Mouse (Mus musculus) layer of hippocampus, postnatal 10 days (tissue): Measurements from ENCODE around the gene Cd300lb. TPM values are rescaled to one million over a fixed set of nuclear protein-coding genes. Genes with fewer than 3 reads are reported as not detected.
"Not testable (repeated sequence)": the region's sequence is repeated elsewhere in the genome, so short reads cannot be mapped to it uniquely, and the experiment has no call there.

ENCODE experiments used
- DNase-seq, 2 experiments: peaks; one replicate each; pipeline ENCODE4 v3.0.0; 2021; ENCODE audit warnings: low spot score in 2 of 2
- long read RNA-seq: library from polyadenylated mRNA; stranded (forward); transcript quantifications from one replicate; pipeline ENCODE4 v2.0.0, GENCODE M21; 2023
- total RNA-seq, 2 experiments: library from RNA; stranded (reverse); gene quantifications; 2 replicates each; pipeline ENCODE4 v1.2.3; 2021

Cd300lb gene
- under 1 TPM in 1 of 2 experiments, not detected in 1; 0.20 TPM for total RNA-seq
- long read RNA-seq = 0 reads

DNA sequence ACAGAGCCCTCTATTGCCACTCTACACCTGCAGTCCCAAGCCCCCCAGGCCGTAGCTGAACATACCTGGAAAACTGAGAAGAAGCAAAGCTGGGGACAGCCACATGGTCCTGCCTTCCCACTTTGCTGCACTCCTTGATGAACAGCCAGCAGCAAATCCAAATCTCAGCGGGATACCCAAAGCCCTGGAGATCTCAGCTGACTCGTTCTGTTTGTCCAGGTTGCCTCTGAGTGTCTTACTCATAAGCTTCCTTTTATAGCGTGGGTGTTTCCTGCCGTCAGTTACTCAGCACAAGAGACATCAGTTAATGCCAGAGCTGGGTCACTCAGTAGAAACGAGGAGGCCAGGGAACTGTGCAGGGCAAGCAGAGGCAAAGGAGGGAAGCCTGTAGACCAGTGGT lies at the start of gene Cd300lb:
Gene Cd300lb, minus strand, starts transcription at position 243 of the 400 bp plus-strand sequence.
- DNase-seq = no peak

DNA sequence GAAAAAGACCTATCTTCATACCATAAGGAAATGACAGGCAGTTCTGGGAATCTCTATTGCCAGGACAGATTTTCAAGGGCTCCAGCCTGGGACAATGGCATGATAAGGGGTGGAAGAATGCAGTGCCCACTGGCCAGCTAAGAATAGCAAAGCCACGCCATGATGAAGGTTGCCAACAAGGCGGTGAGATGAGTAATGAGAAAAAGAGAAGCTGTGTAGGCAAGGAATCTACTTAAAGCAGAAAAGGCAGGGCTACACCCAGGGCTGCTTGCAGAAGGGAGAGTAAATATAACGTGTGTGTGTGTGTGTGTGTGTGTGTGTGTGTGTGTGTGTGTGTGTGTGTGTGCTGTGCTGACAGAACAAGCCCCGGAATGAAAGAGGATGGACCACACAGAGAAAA lies 47.7 kb upstream of the Cd300lb start:
- no peak for DNase-seq

DNA sequence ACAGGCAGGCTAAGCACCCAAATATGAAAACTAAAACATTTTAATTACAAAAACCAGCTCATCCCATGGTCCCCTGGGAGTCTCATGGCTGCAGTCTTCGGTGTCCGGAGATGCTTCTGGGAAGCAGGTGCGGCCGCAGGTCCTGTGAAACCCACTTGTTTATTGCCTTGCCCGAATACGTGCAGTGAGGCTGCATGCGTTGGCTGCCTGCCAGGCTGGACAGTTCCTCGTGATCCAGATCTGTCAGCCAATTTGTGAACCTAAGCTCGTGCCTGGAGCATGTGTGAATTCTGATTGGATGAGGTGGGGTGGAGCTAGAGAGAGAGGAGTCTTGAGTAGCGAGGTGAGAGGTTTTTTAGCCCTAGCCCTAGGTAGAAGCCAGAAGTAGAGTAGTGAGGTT lies 38.5 kb upstream of the Cd300lb start:
- no peak for DNase-seq

DNA sequence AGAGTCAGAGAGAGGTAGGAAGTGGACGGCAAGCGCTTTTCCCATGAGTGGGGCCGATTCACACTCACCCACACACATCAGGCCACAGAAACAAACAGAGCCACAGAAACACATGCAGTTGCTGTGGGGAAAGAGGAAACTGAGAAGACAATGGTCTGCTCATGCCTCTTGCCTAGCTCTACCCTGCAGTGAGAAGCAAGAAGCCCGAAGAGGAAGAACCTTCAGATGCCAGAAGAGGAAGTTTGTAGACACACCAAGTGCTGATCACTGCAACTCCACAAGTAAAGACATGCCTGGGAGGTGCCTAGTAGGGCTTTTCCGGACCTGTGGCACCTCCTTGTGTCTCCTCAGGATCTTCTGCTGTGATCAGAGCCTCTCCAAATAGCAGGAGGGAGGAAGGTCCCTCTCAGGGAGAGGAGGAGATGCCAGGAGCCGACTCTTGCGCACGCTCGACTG lies 34.6 kb upstream of the Cd300lb start, which contains the start of gene Cd300c:
Gene Cd300c, minus strand, starts transcription at position 406 of the 456 bp plus-strand sequence.
- DNase-seq = no peak

DNA sequence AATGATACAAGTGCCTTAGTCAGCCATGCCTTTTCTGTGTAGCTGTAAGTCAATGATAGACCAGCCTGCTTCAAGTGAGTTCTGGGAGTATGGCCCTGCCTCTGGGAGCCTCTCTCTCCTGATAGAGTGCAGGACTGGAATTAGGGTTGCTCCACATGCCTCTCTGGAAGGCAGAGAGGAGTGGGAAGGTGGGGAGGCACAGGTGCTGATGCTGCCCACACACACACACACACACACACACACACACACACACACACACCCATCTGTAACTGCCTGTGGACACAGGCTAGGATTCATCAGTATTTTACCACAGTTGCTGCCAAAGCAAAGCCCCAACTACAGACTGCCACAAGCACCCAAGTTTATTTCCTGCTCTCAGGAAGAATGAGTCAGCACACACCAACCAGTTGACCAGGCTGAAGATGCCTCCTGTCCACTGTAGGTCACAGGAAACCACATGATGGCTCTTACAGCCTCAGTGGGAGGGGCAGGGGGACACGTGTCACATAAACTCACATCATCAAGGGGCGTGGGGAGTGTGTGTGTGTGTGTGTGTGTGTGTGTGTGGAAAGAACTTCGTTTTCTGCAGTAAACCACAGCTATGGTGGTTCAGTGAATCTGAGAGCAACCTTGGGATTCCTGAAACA lies 31.1 kb upstream of the Cd300lb start:
- no peak for DNase-seq

DNA sequence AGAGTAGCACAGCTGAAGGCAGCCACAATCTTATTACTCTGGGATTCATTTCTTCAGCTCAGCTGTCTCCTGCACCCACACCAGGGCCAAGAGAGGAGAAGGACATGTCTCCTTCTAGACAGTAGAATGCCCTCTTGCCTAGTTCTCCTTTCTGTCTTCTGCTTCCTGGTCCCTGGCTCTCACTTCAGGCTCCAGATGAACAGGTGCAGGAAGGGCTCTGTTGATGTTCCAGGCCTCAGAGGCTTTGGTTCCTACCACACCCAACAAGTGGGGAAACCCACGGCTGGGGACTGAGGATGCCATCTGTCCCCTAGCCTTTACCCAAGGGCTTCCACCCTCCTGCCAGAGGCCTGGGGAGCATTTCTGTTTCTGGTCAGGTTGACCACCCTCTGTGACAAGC lies 26.2 kb upstream of the Cd300lb start:
- DNase-seq = no peak

DNA sequence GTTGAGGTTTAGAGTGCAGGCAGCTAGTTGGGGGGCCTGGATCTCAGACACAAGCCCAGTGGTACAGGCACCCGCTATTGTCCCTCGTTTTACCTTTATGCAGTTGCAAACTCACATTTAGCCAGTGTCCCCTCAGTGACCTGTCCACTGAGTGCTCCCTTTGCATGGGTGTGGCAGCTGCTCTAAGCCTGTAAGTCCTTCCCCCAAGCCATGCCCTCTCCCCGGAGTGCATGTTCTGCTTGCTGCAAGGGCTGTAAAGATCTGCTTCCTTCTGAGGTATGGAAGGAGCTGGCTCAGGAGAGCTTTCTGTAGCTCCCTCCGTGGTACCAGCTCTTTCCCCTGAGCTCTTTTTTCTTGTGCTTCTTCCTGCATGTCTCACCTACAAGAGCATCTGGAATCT lies 595 bp downstream of the Cd300lb start:
- no peak for DNase-seq

DNA sequence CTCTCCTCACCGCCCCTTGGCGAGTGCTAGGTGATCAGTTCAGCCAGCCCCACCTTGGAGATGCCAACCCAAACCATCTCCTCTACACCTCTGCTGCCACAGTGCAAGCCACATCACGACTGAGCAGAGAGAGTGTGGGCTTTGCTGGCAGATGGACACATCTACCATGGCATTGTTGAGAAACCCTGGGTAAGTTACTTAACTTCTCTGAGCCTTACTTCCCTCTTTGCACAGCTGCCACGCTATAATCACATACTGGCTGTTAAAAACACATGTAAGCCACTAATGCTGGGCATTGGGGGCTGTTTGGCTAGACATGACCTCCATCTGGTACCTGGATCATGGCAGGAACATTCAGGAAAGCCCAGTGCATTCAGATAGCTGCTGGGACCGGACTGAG lies 3.1 kb downstream of the Cd300lb start:
- DNase-seq = no peak

DNA sequence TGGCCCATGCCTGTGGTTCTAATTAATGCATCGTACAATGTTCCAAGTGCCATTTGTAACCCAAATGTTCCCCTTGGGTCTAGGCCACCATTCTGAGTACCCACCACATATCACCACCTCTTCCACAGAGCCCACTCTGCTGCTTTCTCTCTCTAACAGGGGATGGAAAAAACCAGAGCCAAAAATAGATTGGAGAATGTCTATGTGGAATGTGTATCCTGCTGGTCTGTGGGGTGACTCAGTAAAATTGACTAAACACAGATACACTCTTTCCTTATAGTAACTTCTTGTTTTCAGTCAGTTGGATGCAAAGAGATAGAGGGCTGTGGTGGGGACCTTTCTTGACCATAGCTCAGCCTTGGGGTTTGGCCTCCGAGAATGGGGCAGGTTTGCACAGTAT lies 4.6 kb downstream of the Cd300lb start:
- DNase-seq = no peak

DNA sequence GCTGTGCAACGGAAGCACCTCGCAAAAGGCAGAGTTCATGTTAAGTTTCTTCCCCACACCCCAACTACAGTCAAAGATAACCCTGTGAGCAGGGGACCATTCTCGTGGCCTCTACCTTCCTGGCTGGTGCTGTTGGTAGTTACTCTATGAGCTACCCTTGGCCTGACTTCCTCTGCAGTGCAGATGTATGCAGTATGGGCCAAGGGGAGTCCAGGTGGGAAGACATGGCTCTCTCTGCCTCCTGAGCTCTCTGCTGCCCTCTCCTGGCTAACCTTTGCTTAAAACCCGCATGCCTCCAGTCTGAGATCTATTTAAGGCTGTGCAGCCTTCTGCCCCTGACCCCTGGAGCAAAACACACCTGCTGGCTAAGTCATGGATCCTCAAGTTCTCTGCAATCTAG lies 10.2 kb downstream of the Cd300lb start:
- no peak for DNase-seq

DNA sequence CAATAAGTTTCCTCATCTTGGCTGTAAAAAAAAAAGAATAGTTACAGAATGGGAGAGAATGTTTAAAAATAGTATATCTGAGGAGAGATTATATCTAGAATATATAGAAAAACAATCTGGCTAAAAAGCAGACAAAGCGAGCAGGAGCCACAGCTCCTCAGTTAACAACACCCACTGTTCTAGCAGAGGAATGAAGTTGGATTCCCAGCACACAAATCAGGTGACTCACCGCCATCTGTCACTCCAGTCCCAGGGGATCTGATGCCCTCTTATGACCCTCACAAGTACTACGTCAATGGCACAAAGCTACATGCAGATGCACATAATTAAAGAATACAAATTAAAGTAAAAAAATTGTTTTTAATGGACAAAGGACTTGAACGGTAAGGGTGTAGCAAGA lies 11.7 kb downstream of the Cd300lb start:
- DNase-seq = no peak

DNA sequence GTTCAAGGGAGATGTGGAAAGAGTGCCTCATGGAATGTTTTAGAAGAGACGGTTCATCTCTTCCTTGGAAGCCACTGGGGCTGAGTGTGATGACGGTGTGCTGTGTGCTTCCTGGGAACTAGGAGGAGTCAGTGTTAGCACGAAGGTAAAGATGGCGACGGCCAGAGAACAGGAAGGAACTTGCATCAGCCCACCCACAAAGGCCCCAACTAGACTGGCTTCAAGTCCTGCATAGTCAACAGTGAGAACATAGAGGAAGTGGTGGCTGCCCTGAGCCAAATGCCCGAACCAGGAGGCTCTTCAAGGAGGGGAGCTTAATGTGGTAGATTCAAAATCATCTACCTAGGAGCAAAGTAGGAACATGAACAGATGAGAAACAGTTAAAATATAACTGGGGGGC lies 17.1 kb downstream of the Cd300lb start:
- DNase-seq = no peak

DNA sequence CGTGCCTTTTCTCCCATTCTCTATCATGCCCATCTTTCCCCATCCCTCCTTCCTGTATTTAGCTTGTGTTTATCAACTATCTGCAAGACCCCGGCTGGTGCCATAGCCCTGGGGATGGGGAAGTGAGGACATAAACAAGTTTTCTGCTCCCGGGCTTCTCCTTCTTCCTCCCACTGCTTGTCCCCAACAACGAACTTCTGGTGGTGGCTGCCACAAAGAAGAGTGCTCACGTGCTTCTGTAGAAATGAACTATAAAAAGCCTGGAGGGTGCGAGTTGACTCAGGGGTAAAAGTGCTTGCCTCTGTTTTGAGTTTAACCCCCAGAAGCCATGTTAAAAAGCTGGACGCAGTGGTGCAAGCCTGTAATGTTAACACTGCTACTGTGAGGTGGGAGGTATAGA lies 19.2 kb downstream of the Cd300lb start:
- no peak for DNase-seq

DNA sequence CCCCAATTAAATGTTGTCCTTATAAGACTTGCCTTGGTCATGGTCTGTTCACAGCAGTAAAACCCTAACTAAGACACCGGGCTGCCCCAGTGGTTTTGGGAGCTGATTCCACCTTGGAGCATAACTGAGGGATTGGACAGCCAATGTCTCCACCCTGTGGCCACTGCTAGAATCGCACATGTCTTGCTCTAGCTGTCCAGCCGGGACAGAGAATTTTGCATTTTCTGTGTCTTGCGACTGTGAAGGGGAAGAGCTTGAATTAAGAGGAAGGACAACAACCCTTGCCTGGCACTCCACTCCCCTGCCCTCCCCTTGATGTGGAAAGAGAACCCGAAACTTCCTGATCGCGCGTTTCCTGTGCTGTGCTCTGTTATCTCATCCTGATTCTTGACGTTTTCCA lies 21.3 kb downstream of the Cd300lb start:
- peak; percentile 90 to 91 for DNase-seq

DNA sequence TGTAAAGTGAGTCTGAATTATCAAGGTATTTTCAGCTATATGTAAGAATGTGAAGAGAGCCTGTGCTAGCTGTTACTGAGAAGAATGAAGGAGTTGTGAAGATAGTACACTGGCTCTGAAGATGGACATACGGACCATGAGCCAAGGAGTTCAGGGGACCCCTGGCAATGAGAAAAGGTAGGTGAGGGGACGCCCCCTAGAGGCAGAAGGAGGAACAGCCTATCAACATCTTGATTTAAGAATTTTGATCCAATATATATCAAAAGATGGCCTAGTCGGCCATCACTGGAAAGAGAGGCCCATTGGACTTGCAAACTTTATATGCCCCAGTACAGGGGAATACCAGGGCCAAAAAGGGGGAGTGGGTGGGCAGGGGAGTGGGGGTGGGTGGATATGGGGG lies 24.6 kb downstream of the Cd300lb start:
- not testable (repeated sequence) for DNase-seq

DNA sequence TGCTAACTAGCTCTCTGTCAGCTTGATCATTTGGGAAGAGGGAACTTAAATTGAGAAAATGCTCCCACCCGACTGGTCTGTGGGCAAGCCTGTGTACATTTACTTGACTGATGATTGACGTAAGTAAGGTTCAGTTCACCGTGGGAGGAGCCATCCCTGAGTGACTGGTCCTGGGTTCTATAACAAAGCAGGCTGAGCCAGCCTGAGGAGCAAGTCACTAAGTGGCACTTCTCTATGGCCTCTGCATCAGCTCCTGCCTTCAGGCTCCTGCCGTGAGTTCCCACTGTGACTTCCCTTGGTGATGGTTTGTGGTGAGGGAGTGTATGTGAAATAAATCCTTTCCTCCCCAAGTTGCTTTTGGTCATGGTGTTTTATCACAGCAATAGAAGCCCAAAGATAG lies 26.1 kb downstream of the Cd300lb start:
- DNase-seq = no peak

DNA sequence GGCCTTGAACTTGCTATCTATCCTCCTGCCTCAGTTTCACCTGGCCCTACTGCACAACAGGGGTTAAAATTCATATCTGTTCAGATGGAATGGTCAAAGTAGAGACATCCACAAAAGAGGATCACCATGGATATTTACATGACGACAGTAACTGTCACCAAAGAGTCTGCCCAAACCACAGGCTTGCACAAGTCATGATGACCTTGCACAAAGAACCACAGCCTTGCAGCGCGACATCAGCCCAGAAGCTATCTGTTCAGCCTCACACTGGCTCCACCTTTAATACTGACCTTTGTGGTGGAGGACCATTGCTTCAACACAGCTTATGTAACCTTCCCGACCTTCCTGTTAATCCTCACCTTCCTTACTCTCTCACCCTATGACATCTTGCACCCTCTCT lies 26.6 kb downstream of the Cd300lb start:
- DNase-seq = no peak

DNA sequence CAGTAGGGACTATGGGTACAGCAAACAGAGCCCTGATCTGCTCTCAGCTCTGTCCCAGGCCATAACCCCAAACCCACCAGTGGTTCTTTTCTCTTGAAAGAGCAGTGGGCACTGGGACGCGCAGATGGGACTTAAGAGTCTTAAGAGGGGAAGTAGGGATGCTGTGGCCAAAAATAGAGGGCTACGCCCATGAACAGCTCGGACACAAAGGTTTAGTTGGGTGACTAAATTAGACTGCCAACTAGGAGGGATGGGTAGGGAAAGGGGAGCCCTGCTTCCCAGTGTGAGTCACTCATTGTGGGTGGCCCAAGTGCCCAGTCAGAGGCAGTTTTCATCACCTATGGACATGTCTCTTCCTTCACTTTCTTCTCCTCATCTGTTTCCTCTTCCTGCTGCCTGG lies 31.0 kb downstream of the Cd300lb start:
- no peak for DNase-seq

DNA sequence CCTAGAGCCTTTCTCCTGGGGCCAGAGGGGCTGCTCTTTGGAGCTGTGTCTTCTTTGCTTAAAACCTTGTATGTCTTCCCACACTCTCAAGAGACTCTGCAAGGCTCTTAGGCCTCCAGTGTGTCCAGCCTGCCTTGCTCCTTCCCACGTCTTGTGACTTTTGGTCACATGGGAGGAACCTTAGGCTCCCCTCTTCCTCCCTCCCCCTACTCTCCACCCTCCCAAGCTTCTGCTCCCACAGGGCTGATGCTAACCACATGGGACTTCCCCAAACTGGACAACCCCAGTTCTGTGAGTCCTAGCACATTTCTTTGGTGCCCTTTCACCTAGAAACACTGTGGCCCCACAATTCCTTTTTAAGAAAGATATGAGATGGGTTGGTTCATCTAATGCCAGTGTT lies 36.2 kb downstream of the Cd300lb start:
- DNase-seq = no peak

DNA sequence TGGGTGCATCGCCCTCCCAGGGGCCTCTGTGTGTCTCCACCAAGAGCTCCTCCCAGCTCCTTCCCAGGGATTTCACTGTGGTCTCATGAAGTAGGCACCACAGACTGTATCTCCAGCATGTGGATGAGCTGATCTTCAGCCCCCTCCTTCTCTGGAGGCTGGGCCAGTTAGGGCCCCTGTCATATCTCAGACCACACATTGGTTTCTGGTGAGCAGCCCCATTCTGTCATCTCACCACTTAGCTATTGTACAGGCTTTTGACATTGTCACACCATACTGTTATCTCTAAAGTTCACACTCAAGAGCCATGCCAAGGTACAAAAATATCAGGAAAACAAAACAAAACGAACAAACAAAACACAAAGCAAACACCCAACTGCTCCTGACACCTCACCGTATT lies 38.1 kb downstream of the Cd300lb start:
- no peak for DNase-seq

DNA sequence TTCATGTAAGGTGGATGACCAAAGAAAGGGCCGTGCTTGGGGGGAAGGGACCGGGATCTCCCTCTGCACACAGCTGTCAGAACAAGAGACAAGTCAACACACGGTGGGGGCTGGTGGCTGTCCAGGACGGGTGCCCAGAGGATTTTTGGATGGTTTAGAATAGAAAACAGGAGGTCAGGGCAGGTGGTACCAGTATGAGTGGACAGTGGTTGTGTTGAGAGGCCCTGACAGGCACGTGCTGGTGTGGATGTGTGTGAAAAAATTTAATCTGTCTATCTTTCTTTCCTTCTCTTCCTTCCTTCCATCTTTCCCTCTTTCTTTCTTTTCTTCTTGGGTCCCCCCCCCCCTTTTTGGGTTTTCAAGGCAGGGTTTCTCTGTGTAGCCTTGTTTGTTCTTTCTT lies 43.6 kb downstream of the Cd300lb start:
- no peak for DNase-seq

DNA sequence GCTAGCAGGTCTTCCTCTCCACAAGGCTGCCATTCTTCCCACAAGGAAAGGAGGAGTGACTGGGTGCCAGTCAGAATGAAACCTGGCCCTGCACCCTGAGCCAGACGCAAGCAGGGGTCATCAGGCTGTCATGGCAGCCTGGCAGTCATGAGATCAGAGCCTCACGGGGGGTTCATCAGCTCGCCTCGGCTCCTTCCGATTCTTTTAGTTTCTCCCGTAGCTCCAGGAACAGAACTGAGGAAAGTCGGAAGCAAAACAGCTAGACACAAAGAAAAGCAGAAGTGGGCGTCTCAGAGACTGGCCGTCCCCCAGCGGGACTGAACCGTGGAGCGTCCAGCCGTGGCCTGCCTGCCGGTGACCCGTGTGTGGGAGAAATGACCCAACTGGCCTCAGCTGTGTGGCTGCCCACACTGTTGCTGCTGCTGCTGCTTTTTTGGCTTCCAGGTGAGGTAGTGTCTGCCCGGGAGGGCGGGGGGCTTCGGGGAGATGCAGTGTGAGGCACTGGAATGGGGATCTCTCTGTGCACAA lies 44.1 kb downstream of the Cd300lb start, which contains the start of gene Cd300a:
Gene Cd300a, plus strand, starts transcription at position 51 of the 528 bp plus-strand sequence.
- DNase-seq = no peak

DNA sequence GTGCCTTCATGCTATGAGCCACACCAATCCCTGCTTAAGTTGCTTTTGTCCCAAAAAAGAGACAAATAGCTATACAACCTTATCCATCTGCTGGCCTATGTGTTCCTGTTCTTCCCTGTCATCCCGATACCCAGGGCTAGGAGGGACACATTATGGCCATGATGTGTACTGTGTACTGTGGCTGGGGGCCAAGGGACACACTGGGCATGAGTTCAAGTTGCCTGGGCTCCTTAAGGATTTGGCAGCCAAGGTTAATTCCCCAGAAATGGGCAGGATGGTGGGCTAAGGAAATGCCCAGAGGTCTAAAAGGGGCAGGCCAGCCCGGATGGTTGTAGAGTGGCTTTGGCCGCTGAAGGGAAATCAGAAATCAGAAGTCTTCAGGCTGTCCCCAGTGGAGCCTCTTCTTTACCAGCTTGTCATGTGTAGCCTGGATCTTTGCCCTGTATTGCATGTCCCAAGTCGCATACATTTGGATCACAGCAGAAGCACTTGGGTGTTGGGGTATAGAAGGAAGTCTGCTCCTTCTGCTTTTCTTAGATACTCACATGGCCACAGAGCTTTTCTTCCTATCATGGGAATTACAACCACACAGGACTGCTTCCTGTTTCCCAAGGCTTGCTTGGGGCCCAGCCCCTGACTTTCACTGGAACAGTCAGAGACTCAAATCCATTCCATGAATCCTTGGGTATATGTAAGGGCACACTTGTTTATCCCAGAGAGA lies 49.6 kb downstream of the Cd300lb start:
- DNase-seq = no peak
